In genomic region chr3:75696117-75697077, GRCm38 (mm10) we compare ENCODE assay signal across 13 mouse cellular contexts. TPM values are rescaled to one million over a fixed set of nuclear protein-coding genes. Genes with fewer than 3 reads are reported as not detected.
DNase-seq lines count a peak whose midpoint lies in the region; TF ChIP-seq lines count a peak whose summit lies in the region.
"Had no signal": no experiment of that assay in that cellular context is flagged by ENCODE, and none has a peak within 500 bp of the region (broad histone marks: within the 10 kb centered on the region; RNA-seq: fewer than 3 reads in every experiment).

No protein-coding gene starts in this region.

- H3K27me3 ChIP-seq in heart, adult 2 months (ENCODE audit: control insufficient read depth, insufficient read depth, low read length): no peaks in the 10 kb centered on the region

- H3K4me1 ChIP-seq in heart, adult 2 months (ENCODE audit: control insufficient read depth, insufficient read depth, low read length): peaks cover 7% of the 10 kb centered on the region

- peaks cover 2% of the 10 kb centered on the region; the same call in 1 of the 2 replicates for H3K36me3 ChIP-seq in heart, adult 2 months (ENCODE audit: control insufficient read depth, insufficient read depth, low read length)

- no peak for TF ChIP-seq CTCF in heart, adult 2 months (IDR thresholded peaks at IDR 0.05)

- H3K79me2 ChIP-seq in heart, adult 2 months (replicated peaks; ENCODE audit: control insufficient read depth, insufficient read depth, low read length): no peaks in the 10 kb centered on the region

- peak; percentile 10 to 14 for DNase-seq in kidney, postnatal 4 days
- no peak for DNase-seq in kidney, adult 18-20 months
- DNase-seq in heart, adult 2 months: peak; percentile 53 to 62
- peak; percentile 6 for DNase-seq in heart, postnatal 25 days (ENCODE audit: low spot score)
- DNase-seq in thymus, postnatal 36 days: peak; percentile 31 to 51
- no peak for DNase-seq in embryo, embryonic 10.5 days (ENCODE audit: low spot score)
- DNase-seq in cerebellum, adult 18-20 months: no peak
- DNase-seq in adrenal gland, postnatal 10 days: no peak
- DNase-seq: cerebellum, postnatal 25 days; lung, postnatal 36 days had no signal

- no peak overlapping the region for H3K4me3 ChIP-seq in heart, adult 2 months

- TF ChIP-seq POLR2A in heart, adult 2 months (IDR thresholded peaks at IDR 0.05; ENCODE audit: insufficient read depth, low read depth, low read length): no peak

- WGBS in heart, adult 2 months: 24% methylated on average over 13 of the region's 13 CpGs

- H3K27ac ChIP-seq in heart, adult 2 months: peak overlapping the region; percentile 61

- H3K9ac ChIP-seq in heart, adult 2 months (ENCODE audit: low read depth, low read length): no peak overlapping the region

- 0 out of 2 replicates have a peak, but pooled peaks have one; percentile 13 for TF ChIP-seq EP300 in heart, adult 2 months (IDR thresholded peaks at IDR 0.05; ENCODE audit: insufficient read depth, low read depth, low read length)

- intact Hi-C loops in heart, adult 2 months (cut with DNase I): no loop called here
- intact Hi-C loops in heart, postnatal 25 days (cut with DNase I): no loop called here

RNA-seq across cellular contexts. Expression of gene Gm29133, which starts 51.6 kb away (rescaled TPM):
- total RNA-seq in heart, adult 2 months (2021): not detected
- not detected in 2 replicates for polyA plus RNA-seq in heart, adult 2 months (2012; rRNA removed)
- not detected for total RNA-seq in heart, postnatal 25 days (2021)
- not detected for total RNA-seq in adrenal gland, postnatal 10 days (2021)
- total RNA-seq: left cerebral cortex, adult 18-20 months had no signal
- polyA plus RNA-seq: intestine, postnatal 0 days; liver, embryonic 11.5 days had no signal

Comparison
In these comparisons a context has a peak if more than half of its experiments do, and no peak if none do; other contexts are left out.
1. DNase-seq: peak in kidney, postnatal 4 days (2 of 2), heart, adult 2 months (2 of 2), heart, postnatal 25 days (single experiment) and thymus, postnatal 36 days (2 of 2); none in kidney, adult 18-20 months (single experiment), embryo, embryonic 10.5 days (single experiment), cerebellum, adult 18-20 months (0 of 2) and adrenal gland, postnatal 10 days (single experiment).